Mouse (Mus musculus) olfactory bulb, adult 2 months (tissue): ENCODE measurements around the gene Slit3.

Source experiments
- CTCF ChIP-seq: fragments of 200-500 bp; IDR thresholded peaks from 2 replicates; pipeline ENCODE4 v1.5.1; 2012; ENCODE audit warnings: low read depth, mild to moderate bottlenecking, low read length, moderate library complexity; ENCODE audit not compliant: insufficient read depth
- POLR2A ChIP-seq: fragments of 200-500 bp; IDR thresholded peaks from 2 replicates; pipeline ENCODE4 v1.6.1; 2012; ENCODE audit warnings: mild to moderate bottlenecking, low read depth, low read length, moderate library complexity; ENCODE audit not compliant: insufficient read depth

DNA sequence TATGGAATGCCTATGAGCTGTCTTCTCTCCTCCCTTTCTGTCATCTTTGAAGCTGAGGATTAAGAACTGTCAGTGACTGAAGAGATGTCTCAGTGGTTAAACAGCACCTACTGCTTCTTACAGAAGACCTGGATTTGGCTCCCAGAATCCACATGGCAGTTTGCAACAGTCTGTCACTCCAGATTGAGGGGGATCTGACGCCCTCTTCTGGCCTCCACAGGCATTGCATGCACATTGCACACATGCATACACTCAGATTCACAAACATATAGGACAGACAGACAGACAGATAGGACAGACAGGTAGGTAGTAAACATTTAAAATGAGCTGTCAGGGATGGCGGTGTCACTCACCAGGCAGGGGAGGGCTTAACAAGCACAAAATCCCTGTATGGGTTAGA lies 615.8 kb downstream of the Slit3 start:
- TF ChIP-seq POLR2A: no peak
- no peak for TF ChIP-seq CTCF
